Mouse (Mus musculus) embryonic facial prominence, embryonic 14.5 days (tissue): Measurements from ENCODE around the gene Tbc1d22a. TPM values are rescaled to one million over a fixed set of nuclear protein-coding genes. Genes with fewer than 3 reads are reported as not detected.

ENCODE experiments used
- ATAC-seq: fragments of 200-750 bp; cut with Nextera tagmentation; 2 replicates; pipeline ENCODE4 v1.8.0; 2017; ENCODE audit warnings: low read depth, moderate number of reproducible peaks, moderate TSS enrichment
- DNase-seq: peaks from one replicate; pipeline ENCODE4 v3.0.0-alpha.2; 2015; ENCODE audit warnings: low spot score
- H3K27ac ChIP-seq: fragments of 300-500 bp; sonication (generic); replicated peaks from 2 replicates; pipeline ENCODE4 v1.5.1; 2014; ENCODE audit warnings: low read depth, mild to moderate bottlenecking, low read length, moderate library complexity
- H3K27me3 ChIP-seq: fragments of 300-500 bp; sonication (generic); replicated peaks from 2 replicates; pipeline ENCODE4 v1.6.1; 2014; ENCODE audit warnings: low read length; ENCODE audit not compliant: control insufficient read depth, insufficient read depth
- H3K36me3 ChIP-seq: fragments of 300-500 bp; sonication (generic); 2 replicates; pipeline ENCODE4 v1.6.1; 2014; ENCODE audit warnings: low read length, mixed read lengths; ENCODE audit not compliant: control insufficient read depth, insufficient read depth
- H3K4me1 ChIP-seq: fragments of 300-500 bp; sonication (generic); 2 replicates; pipeline ENCODE4 v1.6.1; 2014; ENCODE audit warnings: antibody characterized with exemption, low read length; ENCODE audit not compliant: control insufficient read depth, insufficient read depth
- H3K4me2 ChIP-seq: fragments of 300-500 bp; sonication (generic); 2 replicates; pipeline ENCODE4 v1.6.1; 2014; ENCODE audit warnings: low read depth, mild to moderate bottlenecking, low read length, moderate library complexity, mixed read lengths
- H3K4me3 ChIP-seq: fragments of 300-500 bp; sonication (generic); 2 replicates; pipeline ENCODE4 v1.5.1; 2014; ENCODE audit warnings: low read depth, mild to moderate bottlenecking, low read length
- H3K9ac ChIP-seq: fragments of 300-500 bp; sonication (generic); 2 replicates; pipeline ENCODE4 v1.6.1; 2014; ENCODE audit warnings: low read depth, mild to moderate bottlenecking, low read length, moderate library complexity, mixed read lengths
- H3K9me3 ChIP-seq: fragments of 300-500 bp; sonication (generic); 2 replicates; pipeline ENCODE4 v1.6.1; 2016; ENCODE audit warnings: low read length; ENCODE audit not compliant: control insufficient read depth
- WGBS: fragments of 180-500 bp; shearing (Covaris S2); extraction: QIAGEN DNeasy Blood & Tissue Kit; methylation state at CpG from one replicate; pipeline ENCODE4 v1.1.7; 2014; 5-methylcytosine and 5-hydroxymethylcytosine counted together
- polyA plus RNA-seq: library from polyadenylated mRNA; unstranded; fragments of >200 nt; fragmentation: Nextera tagmentation; extraction: Ambion mirVana; gene quantifications from 2 replicates; pipeline ENCODE4 v1.2.1, GENCODE M21; 2014

Gene Tbc1d22a
- polyA plus RNA-seq, 1 experiment from 2014 or later = 8.1 TPM

DNA sequence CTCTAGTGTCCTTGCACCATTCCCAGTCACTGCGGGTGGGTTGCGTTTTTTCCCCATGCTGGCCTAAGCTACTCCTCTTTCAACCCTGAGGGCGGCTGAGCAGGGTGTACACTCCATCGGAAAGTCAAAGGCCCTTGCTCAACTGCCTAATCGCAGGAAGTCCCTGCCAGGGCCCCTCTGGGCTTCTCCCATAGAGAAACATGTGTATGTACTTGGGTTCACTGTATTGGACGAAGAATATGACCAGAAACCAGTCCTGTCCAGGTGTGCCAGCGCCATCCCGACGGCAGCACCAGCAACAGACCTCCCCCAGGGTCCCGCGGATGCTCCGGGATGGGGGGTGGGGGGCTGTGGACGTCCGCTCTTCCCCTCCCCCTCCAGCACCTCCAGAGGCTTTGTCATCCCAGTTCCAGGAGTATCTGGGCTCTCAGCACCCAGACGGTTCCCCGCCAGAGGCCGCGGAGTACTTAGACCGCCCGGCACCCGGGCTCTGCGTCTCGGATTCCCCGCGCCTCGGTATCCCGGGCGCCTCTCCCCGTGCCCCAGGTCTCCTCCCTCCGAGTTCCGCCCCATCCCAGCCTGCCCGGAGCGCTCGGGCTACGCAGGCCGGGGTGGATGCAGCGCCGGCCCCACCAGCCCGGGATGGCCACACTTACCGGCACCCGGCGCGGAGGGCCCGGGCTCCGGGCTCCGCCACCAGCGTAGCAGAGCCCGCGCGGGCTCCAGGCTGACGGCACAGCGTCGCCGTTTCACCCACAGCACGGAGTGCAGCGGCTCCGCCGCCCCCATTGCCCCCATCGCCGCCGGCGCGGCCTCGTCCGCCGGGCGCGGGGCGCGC lies 29.2 kb upstream of the Tbc1d22a start:
- 2% methylated on average over 40 of the region's 70 CpGs for WGBS
- peak overlapping the region; percentile 86 for H3K27ac ChIP-seq
- peaks cover 18% of the 10 kb centered on the region for H3K4me1 ChIP-seq

DNA sequence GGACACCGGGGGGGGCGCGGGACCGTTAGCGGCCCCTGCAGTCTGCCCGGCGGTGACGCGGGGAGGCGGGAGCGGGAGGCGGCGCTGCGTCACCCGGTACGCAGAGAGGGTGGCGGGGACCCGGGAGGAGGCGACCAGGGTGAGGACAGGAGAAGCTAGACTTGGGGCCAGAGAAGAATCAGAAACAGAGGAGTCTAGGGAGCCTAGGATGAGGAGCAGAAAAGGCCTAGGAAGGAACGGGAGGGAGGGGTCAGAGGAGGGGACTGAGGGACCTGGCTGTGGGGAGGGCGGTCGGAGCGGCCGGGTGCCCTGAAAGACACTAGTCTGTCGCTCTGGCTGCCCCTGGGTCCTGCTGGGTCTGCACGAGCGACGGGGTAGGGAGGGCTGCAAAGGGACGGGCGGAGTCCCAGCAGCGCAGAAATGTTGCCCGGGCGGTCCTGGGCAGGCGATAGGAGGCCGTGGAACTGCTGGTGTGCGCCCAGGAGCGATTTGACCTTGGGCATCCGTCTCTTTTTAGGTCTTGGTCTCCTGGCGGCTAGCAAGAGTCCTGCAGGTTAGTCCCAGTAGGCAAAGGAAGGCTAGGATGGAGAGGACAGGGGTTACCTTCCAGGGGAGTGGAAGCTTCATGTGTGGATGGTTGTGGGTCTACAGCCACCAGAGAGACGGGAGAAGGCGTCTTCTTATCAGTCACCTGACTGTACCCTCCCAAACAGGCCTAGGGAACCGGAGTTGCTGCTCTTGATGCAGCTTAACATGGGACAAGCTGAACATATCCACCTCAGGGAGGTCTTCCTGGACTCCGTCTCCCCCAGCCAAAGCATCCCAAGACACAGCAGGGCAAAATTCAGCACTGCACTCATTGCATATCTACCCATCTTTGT lies 28.3 kb upstream of the Tbc1d22a start, which contains the start of gene Cerk:
Cerk (minus strand) TSS at position 453 of the 881 bp plus-strand sequence.
- H3K27ac ChIP-seq = peak within 1 kb of the TSS; percentile 86
- peak within 1 kb of the TSS; percentile 92 for H3K9ac ChIP-seq
- DNase-seq = no peak
- 4% methylated on average over 30 of the region's 43 CpGs for WGBS
- no peaks in the 10 kb centered on the region for H3K36me3 ChIP-seq
- H3K4me2 ChIP-seq = peak within 1 kb of the TSS; percentile 67
- ATAC-seq = peak; percentile 59
- no peaks in the 10 kb centered on the region for H3K27me3 ChIP-seq
- H3K9me3 ChIP-seq = no peaks in the 10 kb centered on the region
- peaks cover 18% of the 10 kb centered on the region for H3K4me1 ChIP-seq
- peak within 1 kb of the TSS; percentile 86 for H3K4me3 ChIP-seq

More for the DNA sequence above, 29.2 kb upstream of the Tbc1d22a start:
- DNase-seq (peak; percentile 67), ATAC-seq (peak; percentile 35)
- Histone ChIP-seq H3K9me3 (no peaks in the 10 kb centered on the region), H3K36me3 (no peaks in the 10 kb centered on the region), H3K4me3 (peak overlapping the region; percentile 86), H3K9ac (peak overlapping the region; percentile 92), H3K27me3 (no peaks in the 10 kb centered on the region), H3K4me2 (peak overlapping the region; percentile 67)

DNA sequence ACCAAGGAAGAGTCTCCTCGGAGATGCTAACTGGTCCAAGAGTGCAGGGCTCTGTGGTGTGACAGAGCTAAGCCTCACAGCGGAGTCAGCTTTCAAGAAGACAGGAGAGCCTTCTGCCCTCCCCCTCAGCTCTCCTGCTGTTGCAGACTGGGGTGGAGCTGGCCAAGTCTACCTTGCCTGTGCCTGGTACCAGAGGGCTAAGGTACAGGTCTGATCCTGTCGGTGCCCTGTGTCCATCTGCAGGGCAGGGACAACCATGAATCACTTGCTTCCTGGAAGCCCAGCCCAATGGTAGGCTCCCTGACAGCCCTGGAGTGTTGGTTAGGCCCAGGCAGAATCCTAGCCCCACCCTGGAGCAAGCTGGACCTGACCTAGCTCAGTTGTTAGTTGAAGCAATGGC lies 27.6 kb upstream of the Tbc1d22a start:
- WGBS = 48% methylated on average over 3 of the region's 3 CpGs
- no peak overlapping the region for H3K9ac ChIP-seq
- no peak overlapping the region for H3K27ac ChIP-seq
- no peaks in the 10 kb centered on the region for H3K27me3 ChIP-seq
- DNase-seq (no peak), ATAC-seq (no peak)
- peaks cover 18% of the 10 kb centered on the region for H3K4me1 ChIP-seq
- peak overlapping the region; percentile 67; the same call in 1 of the 2 replicates for H3K4me2 ChIP-seq
- H3K9me3 ChIP-seq = no peaks in the 10 kb centered on the region
- no peak overlapping the region for H3K4me3 ChIP-seq
- no peaks in the 10 kb centered on the region for H3K36me3 ChIP-seq

DNA sequence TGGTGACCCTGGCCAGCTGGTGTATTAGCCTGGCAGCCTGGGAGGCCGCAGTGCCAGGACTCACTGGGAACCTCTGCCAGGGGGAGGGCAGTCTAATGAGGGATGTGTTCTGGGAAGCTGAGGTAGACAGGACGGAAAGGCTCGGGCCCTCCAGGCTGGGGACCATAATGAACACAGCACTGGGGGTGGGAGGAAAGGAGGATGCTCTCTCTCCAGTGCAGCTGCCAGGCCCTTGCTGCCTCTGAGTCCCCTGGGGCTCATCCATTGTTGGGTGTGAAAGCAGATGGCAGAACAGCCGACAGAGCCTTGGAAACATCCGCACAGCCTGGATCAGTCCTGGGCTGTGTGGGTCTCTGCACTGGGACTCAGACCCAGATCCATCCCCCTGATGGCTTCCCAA lies 26.1 kb upstream of the Tbc1d22a start:
- Histone ChIP-seq H3K4me1 (peaks cover 18% of the 10 kb centered on the region), H3K9ac (no peak overlapping the region), H3K27me3 (no peaks in the 10 kb centered on the region), H3K36me3 (no peaks in the 10 kb centered on the region), H3K4me2 (no peak overlapping the region), H3K9me3 (no peaks in the 10 kb centered on the region), H3K4me3 (no peak overlapping the region), H3K27ac (no peak overlapping the region)
- 55% methylated on average over 3 of the region's 5 CpGs for WGBS
- DNase-seq = peak; percentile 63
- ATAC-seq = peak; percentile 34

DNA sequence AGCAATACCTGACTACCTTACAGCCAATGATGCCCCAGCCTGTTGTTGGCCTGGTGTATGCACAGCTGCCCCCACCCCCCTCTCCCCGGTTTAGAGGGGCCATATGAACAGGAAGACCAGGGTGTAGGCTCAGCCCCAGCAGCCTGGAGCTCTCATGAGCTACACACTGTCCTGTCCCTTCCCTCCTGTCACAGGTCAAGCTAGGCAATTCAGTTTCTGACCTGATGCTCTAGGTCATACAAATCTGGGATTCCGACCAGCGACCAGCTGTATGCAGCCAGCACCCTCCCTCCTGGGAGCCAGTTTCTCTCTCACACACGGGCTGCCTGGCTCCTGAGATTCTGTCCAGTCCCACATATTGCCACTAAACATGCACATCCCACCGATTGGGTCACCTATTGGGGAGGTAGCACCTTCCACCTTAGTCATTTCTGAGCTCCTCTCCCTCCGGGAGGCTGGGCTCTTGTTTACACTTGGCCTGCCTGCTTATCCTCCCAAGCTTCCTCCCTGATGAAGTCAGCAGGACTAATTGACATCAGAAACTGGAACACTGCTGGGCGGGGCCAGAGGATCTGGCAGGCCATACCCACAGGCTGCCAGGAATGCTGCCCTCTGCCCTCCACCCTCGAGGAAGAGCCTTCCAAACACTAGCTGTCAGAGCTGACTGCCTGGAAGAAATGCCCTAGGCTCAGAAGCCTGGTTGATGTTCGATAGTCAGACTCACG lies 25.4 kb upstream of the Tbc1d22a start:
- no peak overlapping the region for H3K9ac ChIP-seq
- no peak for ATAC-seq

DNA sequence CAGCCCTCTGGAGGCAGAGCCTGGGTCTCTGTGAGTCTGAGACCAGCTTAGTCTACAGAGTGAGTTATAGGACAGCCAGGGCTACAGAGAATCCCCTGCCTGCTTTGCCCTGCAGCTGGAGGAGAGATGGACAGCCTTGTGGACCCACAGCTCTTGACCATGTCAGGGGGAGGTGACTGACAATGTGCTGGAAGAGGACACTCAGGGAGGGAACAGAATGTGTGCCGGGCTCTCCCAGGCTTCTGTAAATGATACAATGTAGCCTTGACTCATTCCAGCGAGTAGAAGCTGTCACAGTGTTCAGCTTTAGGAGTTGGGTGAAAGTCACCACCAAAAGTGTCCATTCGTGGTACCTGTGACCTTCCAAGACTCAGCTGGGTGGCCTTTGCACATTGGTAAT lies 23.9 kb upstream of the Tbc1d22a start:
- no peaks in the 10 kb centered on the region for H3K36me3 ChIP-seq
- H3K9me3 ChIP-seq = no peaks in the 10 kb centered on the region
- H3K4me3 ChIP-seq = no peak overlapping the region
- no peak overlapping the region for H3K27ac ChIP-seq
- no peak for DNase-seq
- no peak for ATAC-seq
- 71% methylated on average over 3 of the region's 3 CpGs for WGBS
- no peak overlapping the region for H3K9ac ChIP-seq
- H3K4me2 ChIP-seq = no peak overlapping the region
- no peaks in the 10 kb centered on the region for H3K27me3 ChIP-seq
- peaks cover 13% of the 10 kb centered on the region for H3K4me1 ChIP-seq

More for the DNA sequence above, 25.4 kb upstream of the Tbc1d22a start:
- H3K36me3 ChIP-seq = no peaks in the 10 kb centered on the region
- H3K4me1 ChIP-seq = peaks cover 18% of the 10 kb centered on the region
- peak; percentile 67 for DNase-seq
- WGBS = 26% methylated on average over 10 of the region's 10 CpGs
- no peak overlapping the region for H3K4me3 ChIP-seq
- no peak overlapping the region for H3K4me2 ChIP-seq
- no peaks in the 10 kb centered on the region for H3K9me3 ChIP-seq
- H3K27me3 ChIP-seq = no peaks in the 10 kb centered on the region
- H3K27ac ChIP-seq = no peak overlapping the region; the same call in 1 of the 2 replicates

DNA sequence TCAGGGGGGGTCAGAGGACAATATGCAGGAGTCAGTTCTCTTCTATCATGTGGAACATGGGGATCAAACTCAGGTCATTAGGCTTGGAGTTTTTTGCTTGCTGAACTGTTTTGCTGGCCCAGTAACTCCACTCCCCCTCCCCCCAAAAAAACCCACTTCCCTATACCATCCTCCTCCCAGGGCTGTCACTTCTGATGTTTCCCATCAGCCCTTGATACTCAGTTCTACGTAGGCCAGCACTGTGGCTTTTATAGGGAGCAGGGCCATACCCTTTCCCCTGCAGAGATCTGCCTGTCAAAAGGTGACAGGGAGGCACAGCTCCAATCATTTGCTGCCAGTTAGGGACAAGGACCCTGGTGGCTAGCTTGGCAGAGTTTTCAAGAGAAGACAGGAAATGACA lies 22.8 kb upstream of the Tbc1d22a start:
- DNase-seq (no peak), ATAC-seq (no peak)
- no peaks in the 10 kb centered on the region for H3K27me3 ChIP-seq
- H3K9me3 ChIP-seq = no peaks in the 10 kb centered on the region
- no peak overlapping the region for H3K4me3 ChIP-seq
- no peak overlapping the region for H3K9ac ChIP-seq
- H3K27ac ChIP-seq = no peak overlapping the region
- 35% methylated on average over 1 of the region's 1 CpGs for WGBS
- no peaks in the 10 kb centered on the region for H3K36me3 ChIP-seq
- H3K4me2 ChIP-seq = no peak overlapping the region
- peaks cover 7% of the 10 kb centered on the region for H3K4me1 ChIP-seq

DNA sequence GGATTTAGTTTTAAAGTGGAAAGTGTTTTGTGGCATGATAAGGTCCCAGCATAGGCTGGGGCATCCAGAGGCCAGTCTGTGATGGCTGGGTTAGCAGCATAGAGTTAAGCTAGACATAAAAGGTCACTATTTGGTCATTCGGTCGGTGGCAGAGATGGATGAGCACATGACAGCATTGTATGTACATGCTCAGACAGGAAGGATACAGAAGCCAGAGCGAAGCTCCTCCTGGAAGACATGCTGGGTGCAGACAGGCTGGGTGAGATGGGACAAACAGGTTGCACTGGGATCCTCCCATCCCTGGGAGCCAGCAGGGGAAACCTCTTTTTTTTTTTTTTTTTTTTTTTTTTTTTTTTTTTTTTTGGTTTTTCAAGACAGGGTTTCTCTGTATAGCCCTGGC lies 22.3 kb upstream of the Tbc1d22a start:
- Histone ChIP-seq H3K9me3 (no peaks in the 10 kb centered on the region), H3K27ac (no peak overlapping the region), H3K27me3 (no peaks in the 10 kb centered on the region), H3K9ac (no peak overlapping the region), H3K4me3 (no peak overlapping the region), H3K4me1 (peaks cover 4% of the 10 kb centered on the region; the same call in 1 of the 2 replicates), H3K4me2 (no peak overlapping the region), H3K36me3 (no peaks in the 10 kb centered on the region)
- DNase-seq (no peak), ATAC-seq (no peak)
- 73% methylated on average over 3 of the region's 3 CpGs for WGBS
